Mouse (Mus musculus): ENCODE data around the gene Ctcfl.

- TF ChIP-seq HCFC1 (IDR thresholded peaks at IDR 0.05; ENCODE audit: borderline replicate concordance, insufficient read depth, low read length) (no peak), ZC3H11A (IDR thresholded peaks at IDR 0.05; ENCODE audit: borderline replicate concordance, low read depth, low read length) (no peak), MAFK (IDR thresholded peaks at IDR 0.05; ENCODE audit: insufficient read depth, low read depth, low read length) (no peak), CHD2 (IDR thresholded peaks at IDR 0.05; ENCODE audit: low read depth, low read length) (no peak)
Measured at GRCm38 (mm10) chr2:173058263-173058662, 61.1 kb downstream of the Ctcfl start.
